Mouse (Mus musculus): ENCODE measurements around the gene Celf2.

GRCm38 (mm10) chr2:6872131-6872893, 637.1 kb downstream of the Celf2 start:
- TF ChIP-seq CTCF (IDR thresholded peaks at IDR 0.05; ENCODE audit: low read depth, low read length) (no peak), POLR2A (IDR thresholded peaks at IDR 0.05; ENCODE audit: borderline replicate concordance, low read depth, low read length) (no peak)

All from bone marrow macrophage, adult 2 months (primary cell).